Mouse (Mus musculus) left cerebral cortex, postnatal 4 days (tissue): Measurements from ENCODE around the gene Rps7. TPM values are rescaled to one million over a fixed set of nuclear protein-coding genes. Genes with fewer than 3 reads are reported as not detected.

Experiments
- DNase-seq: peaks from one replicate; pipeline ENCODE4 v3.0.0-alpha.2; 2022
- intact Hi-C: fragments of 180-260 bp; cut with DNase I; formaldehyde crosslinking; loops from one replicate; pipeline ENCODE4 v1.15.1; 2025
- total RNA-seq, 2 experiments: library from RNA; stranded (reverse); gene quantifications; 2 replicates each; pipeline ENCODE4 v1.2.3; 2021

The Rps7 gene
- 100 to 1,000 TPM; 462 to 484 TPM for total RNA-seq

DNA sequence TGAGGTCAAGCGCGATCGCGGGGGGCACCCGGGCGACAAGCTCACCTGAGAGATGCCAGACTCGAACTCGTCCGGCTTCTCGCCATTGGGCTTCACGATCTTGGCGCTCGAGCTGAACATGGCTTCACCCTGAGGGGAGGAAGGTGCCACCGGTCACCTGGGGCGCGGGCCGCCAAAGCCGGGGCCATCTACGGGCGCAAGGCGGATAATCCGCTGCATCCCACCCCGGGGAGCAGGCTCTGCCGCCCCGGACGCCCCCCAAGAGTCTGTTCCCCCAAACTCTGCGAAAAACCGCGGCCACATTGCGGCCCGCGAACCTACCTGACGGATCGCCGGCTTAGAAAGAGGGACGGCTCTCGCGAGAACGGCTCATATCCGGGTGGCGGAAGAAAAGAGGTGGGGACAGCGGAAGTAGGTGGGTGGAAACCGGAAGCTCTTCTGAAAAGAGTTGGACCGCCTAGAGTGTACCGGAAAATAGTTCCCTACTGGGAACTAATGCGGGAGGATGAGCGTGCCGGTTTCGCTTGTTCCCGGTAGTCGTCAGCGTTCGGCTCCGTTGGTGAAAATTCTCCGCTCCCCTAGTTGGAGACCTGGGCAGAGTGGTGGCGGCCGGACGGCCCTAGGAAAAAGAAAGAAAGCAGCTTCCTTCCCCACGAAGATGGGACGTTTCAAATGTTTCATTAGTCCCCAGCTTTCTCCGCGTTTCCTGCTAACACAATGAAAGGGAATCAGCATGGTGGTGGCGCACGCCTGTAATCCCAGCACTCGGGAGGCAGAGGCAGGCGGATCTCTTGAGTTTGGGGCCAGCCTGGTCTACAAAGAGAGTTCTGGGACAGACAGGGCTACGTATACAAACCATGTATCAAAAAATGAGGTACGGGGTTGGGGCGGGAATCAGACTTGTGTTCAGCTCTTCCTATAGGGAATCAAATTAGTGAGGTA lies at the start of gene Rps7:
Gene Rps7 (minus strand): TSS at position 419 of the 942 bp plus-strand sequence.
- intact Hi-C loops = no loop called here
- DNase-seq = peak; percentile 92

DNA sequence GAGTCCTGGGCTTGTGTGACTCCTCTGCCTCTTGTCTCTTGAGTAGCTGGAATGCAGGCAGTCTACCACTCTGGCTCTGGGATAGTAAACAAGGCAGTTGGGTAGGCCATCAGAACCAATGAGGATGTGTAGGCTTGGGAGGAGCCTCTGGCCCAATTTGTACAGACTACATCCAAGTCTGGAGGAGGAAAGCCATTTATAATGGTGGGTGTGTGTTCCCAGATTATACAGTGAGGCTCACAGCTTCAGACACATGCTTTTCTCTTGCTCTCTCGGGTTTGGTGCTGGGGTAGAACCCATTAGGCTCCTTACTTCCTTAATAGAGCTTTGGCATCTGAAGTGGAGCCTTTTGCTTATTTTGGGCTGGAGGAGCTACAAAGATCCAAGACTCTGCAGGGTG lies 48.9 kb upstream of the Rps7 start:
- no peak for DNase-seq
- intact Hi-C loops = no loop called here

DNA sequence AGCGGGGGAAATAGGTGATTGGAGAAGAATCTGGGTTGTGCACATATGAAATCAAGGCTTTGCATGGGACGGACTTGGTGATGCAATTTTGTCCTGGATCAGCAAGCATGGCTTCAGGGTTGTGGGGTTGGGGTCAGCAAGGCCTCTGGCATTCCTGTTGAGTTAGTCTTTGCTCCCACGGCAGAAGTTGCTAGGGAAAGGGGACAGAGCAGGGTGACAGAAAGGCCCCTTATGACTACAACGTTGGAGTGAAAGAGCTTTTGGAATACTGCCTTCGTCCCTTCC lies 40.1 kb upstream of the Rps7 start:
- DNase-seq = no peak
- intact Hi-C loops = no loop called here

DNA sequence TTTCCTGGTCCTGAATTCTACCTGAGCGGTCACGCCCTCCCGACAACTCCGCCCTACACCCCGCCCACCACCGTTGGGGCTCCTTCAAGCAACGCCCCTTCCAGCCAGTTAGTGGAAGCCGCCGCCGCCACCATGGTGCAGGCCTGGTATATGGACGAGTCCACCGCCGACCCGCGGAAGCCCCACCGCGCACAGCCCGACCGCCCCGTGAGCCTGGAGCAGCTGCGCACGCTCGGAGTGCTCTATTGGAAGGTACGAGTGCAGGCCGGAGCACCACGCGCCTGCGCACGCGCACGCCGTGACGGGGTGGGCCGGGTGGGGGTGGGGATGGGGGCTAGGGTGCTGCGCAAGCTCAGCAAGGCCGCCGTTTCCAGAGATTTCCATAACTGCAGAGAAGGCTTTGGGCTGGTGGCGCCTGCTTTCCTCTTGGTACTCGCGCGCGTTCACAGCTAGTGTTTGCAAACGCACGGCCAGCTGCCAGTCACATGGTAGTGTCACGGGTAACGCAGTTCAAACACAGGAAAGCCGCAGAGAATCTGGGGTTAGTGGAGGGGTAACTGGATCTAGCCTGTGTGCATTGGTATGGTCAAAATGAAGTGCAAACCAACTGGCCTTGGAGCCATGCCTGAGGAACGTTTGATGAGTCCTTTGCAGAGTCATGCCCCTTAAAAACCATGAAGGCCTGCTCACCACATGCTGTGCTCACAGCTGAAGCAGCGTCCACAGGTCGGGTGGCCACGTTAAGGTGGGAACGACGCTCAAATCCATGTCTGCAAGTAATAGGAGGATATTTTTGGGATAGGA lies 39.6 kb upstream of the Rps7 start, which contains the start of gene Adi1:
Gene Adi1 (plus strand): TSS at position 111 of the 804 bp plus-strand sequence.
- intact Hi-C loops = no loop called here
- peak; percentile 84 for DNase-seq

DNA sequence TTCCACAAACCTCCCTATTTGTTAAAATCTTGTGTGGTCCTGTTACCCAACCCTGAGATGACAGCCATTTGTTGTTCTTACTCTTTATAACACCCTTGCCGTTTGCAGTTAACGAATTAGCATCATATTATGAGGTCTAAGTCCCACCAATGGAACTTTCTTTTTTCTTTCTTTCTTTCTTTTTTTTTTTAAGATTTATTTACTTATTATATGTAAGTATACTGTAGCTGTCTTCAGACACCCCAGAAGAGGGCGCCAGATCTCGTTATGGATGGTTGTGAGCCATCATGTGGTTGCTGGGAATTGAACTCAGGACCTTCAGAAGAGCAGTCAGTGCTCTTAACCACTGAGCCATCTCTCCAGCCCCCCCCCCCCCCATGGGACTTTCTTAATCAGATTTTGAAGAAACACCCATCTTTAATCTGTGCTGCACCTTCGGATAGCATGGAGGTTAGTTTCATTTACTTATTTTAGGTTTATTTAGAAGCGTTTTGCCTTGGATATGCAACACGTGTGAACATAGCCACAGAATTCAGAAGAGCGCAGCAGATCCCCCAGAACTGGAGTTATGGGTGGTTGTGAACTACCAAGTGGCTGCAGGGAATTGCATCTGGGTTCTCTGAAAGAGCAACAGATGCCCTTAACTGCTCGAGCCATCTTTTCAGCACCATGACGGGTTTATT lies 38.4 kb upstream of the Rps7 start:
- DNase-seq = no peak
- intact Hi-C loops = no loop called here

DNA sequence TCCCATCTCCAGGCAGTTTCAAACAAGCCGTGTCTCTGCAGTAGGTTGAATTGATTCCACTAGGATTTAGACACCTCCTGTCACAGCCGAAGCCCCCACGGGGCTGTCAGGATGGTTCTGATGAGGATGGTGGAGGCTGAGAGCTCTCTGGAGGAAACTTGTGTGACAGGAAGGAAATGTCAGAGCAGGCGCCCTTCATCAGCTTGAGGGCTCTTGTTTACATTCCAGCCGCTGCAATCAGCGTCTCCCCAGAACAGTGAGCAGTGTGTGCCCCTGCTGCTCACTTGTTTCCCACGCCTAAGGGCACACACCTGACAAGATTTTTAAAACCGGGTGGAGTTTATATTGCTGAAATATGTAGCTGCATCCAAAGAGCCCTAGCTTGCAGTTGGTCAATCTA lies 31.5 kb upstream of the Rps7 start:
- intact Hi-C loops = loop anchor here (5.0 kb wide), 1 partner anchor 1975 kb away; no protein-coding TSS in a partner anchor
- no peak for DNase-seq

DNA sequence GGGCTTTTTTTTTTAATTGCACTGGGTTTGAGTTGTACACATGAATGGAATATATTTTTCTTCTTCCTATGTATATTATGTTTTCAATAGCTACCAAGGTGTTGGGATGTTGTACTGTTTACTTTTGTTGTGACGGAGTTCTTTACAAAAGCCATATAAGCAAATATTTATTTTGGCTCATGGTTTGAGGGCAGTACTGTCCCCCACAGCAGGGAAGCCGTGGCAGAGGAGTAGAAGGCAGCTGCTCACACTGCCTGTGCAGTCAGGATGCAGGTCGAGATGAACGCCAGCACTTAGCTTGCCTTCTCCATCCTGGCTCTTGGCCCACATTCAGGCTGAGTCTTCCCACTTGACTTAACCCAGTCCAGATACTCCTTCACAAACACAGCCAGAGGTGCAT lies 31.0 kb upstream of the Rps7 start:
- intact Hi-C loops = loop anchor here (5.0 kb wide), 1 partner anchor 1974 kb away; no protein-coding TSS in a partner anchor
- DNase-seq = no peak

DNA sequence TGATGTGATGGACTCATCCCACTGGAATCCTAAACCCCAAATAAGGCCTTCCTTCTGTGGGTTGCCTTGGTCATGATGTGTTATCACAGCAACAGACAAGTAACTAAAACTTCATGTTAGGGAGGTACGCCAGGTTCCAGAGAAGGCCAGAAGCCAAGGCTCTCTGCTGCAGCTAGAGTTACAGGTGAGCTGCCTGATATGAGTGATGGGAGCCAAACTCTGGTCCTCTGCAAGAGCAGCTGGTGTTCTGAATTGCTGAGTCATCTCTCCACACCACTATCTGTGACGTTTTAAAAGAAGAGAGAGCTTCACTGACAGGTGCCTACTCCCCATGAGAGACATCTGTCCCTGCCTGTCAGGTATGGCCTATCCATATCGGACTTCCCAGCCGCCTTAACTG lies 26.9 kb upstream of the Rps7 start:
- no peak for DNase-seq
- intact Hi-C loops = no loop called here

DNA sequence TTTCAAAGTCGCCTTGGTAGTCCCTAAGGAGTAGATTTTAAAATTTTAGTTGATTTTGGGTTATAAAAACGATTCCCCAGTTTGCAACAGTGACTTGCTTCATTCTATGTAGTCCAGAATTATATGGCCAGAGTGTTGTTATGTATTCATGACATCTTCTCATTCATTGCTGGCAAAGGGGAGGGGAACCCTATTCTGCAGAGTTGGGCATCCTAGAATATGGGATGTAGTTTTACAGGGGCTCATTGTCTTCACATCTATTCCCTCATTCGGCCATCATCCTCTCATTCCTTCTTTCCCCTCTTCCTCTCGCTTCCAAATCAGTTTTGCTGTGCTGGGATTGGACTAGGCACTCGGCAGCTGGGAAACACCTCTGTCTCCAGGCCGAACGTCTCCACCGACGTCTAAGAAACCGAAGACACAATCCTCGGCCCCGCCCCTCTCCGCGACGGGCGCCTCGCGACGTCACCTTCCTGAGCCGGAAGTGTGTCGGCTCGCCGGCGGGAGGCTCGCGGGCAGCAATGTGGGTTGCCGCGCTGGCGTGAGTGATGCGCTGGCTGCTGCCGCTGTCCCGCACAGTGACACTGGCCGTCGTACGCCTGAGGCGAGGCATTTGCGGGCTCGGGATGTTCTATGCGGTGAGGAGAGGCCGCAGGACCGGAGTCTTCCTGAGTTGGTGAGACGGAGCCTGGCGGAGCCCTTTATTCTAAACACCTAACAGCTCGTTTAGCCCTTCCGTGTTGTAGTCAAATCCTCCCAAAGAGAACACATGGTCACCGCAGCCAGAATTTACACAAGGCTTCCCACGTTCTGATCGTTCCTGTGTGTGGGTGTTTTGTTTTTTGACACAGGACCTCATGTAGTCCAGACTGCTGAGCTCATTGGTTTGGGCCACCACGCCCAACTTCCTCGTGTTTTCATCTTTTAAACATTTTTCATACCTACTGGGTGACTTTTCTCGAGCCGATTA lies 13.7 kb upstream of the Rps7 start, which contains the start of gene Rnaseh1:
Gene Rnaseh1 (plus strand): TSS at position 462 of the 970 bp plus-strand sequence.
- peak; percentile 91 for DNase-seq
- intact Hi-C loops = no loop called here

DNA sequence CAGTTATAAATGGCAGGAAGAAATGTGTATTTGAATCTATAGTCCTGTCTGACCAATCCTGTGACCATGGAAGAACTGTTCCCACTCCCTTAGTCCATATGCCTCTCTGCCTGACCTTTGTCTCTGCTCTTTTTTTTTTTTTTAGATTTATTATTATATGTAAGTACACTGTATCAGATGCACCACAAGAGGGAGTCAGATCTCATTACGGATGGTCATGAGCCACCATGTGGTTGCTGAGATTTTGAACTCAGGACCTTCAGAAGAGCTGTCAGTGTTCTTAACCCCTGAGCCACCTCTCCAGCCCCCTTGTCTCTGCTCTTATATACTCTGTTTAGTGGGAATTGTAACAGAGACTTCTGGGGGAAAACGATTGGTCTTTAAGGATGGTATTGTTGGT lies 3.0 kb upstream of the Rps7 start:
- intact Hi-C loops = no loop called here
- DNase-seq = no peak

DNA sequence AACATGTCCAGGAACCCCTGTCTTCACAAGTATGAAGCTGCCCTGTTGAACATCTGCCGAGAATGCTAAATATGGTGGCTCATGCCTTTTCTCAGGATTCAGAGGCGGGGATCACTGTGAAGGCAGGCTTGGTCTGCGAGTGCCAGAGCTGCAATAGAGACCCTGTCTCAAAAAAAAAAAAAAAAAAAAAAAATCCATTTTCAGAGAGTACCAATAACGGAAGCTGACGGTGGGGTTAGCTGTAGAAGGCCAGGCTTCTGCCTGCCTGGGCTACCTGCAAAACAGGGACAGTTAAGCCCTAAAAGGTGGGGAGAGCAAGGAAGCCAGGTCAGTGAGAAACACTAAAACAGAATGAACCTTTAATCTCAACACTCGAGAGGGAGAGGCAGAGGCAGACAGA lies 790 bp upstream of the Rps7 start:
- no peak for DNase-seq
- intact Hi-C loops = no loop called here

DNA sequence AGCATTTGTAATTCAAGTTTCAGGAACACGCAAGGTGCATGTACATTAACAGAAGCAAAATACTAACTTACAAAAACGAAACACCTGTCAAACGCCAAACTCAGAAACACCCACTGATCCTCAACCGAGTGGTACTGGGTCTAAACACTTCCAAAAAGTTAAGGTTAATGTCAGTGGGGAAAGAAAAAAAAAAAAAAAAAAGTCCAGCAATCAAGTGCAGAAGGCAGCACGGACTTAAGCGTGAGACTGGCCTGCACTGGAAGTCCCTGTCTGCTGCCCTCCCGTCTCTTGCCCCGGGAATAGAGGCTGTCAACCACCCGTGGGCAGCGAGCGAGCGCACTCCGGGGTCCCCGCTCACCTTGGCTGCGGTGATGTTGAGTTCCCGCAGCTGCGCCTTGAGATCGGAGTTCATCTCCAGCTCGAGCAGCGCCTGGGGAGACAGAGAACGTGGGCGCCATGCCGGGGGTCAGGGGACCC lies 657 bp downstream of the Rps7 start:
- no peak for DNase-seq
- intact Hi-C loops = no loop called here

DNA sequence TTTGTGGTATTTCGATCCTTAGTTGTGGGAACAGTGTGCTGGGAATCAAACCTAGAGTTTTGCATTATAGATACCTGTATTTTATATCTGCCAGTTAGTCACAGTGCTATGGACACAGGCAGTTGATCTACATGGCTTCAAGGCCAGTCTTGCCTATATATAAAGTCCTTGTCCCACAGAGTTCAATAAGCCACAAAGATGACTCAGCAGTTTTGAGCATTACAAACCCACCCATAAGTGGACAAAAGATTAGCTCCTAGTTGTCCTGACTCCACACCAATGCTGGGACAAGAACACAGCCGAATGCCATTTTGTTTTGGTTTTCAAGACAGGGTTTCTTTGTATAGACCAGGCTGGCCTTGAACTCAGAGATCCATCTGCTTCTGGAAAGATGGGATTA lies 7.3 kb downstream of the Rps7 start:
- intact Hi-C loops = no loop called here
- DNase-seq = no peak

DNA sequence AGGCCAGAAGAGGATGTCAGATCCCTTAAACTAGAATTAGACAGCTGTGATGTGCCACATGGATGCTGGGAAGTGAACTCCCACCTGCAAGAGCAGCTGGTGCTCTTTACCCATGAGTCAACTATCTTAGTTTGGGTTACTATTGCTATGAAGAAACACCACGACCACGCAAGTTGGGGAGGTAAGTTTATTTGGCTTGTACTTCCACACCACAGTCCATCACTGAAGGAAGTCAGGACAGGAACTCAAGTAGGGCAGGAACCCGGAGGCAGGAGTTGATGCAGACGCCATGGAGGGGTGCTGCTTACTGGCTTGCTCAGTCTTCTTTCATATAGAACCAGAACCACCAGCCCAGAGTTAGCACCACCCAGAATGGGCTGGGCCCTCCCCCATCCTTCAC lies 8.7 kb downstream of the Rps7 start:
- intact Hi-C loops = no loop called here
- DNase-seq = no peak

DNA sequence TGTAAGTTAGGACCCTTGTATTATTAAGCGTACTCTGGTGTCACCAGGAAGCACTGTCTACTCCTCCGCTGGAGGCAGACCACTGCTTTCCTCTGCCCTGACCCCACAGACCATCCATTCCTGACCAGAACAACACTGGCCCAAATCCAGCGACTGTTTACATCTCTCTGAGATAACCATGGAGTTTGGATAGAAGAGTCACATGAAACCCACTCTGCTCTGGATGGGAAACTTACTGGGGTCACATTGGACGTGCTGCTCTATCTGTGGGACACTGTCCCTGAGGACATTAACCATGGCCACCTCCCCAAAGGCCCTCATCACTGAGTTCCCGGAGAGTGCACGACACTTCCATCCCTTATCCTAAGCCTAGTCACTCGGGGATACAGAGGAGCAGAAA lies 10.3 kb downstream of the Rps7 start:
- intact Hi-C loops = no loop called here
- no peak for DNase-seq

DNA sequence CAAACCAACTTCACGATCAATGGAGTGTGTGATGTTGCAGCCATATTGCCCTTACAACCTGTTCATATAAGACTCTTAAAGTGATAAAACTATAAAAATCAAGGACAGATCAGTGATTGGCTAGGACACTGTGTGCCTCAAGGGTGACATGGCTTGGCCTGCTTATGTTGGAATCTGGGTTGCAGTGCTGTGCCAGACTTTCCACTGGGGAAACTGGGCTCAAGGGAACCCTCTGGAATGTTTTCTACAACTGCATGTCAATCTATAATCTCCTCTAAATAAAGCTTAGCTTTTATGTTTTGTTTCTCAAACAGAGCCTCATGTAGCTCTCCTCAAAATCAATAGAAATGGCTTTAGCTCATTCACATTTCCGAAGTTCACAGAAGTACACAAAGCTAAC lies 11.5 kb downstream of the Rps7 start:
- intact Hi-C loops = no loop called here

DNA sequence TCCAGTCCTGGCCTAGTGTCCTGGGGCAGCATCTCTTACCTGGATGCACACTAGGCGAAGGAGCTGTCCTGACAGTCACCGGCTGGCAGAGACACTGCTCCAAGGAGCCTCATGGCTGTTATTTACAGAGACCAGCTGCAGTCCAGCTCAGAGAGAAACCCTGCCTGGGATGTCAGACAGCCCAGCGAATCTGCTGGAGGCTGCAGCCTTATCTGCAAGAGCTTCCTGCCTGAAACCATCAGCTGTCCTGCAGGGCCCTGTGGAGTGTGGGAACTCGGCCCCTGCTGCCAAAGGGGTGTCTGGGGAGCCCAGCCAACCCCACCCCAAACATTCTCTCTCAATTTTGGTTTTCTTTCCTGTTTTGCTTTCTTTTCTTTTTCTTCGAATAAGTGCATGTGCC lies 12.6 kb downstream of the Rps7 start, which contains the start of gene Colec11:
Gene Colec11 (minus strand): TSS at position 183 of the 400 bp plus-strand sequence.
- DNase-seq = no peak
- intact Hi-C loops = no loop called here

More for the DNA sequence above, 11.5 kb downstream of the Rps7 start:
- DNase-seq = no peak

DNA sequence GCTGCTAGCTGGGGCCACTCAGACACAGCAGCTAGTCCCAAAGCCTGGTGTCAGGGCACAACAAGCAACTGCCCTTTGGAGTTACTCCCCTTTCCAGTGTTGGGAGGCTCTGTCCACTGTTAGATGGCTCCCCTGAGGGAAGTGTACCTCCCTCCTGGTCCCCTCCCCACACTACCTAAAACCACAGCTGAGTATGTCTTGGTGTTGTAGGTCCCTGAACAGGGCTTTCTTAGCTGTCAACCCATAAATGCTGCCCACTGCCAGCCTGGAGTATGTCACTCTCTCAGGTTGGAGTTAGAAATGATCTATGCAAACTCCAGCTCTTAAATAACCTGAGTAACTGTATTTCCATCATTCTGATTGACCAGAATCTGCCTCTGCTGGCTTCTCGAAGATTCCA lies 13.1 kb downstream of the Rps7 start:
- intact Hi-C loops = no loop called here
- DNase-seq = no peak

DNA sequence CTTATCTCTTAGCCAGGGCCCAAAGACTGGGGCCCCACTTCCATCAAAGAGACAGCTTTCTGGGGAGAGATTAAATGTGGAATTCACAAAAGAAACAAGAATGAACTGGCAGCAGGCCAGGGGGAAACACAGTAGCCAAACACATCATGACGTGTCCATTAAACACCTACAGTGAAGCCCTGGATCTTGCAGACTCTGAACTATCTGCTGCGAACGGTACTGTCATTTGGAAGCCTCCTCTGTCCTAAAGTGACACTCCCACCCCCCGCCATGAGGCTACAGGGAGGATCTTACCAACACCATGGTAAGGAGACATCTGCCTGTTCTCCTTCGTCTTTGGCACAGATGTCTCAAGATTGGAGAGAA lies 13.6 kb downstream of the Rps7 start:
- intact Hi-C loops = no loop called here
- no peak for DNase-seq
